Mouse (Mus musculus) heart, adult 2 months (tissue): ENCODE results near the gene Tpra1. TPM values are rescaled to one million over a fixed set of nuclear protein-coding genes. Genes with fewer than 3 reads are reported as not detected.

ENCODE experiments used
- DNase-seq, 2 experiments: peaks; one replicate each; pipeline ENCODE4 v3.0.0; 2021
- H3K27ac ChIP-seq: fragments of 200-600 bp; 2 replicates; pipeline ENCODE4 v1.8.1; 2022
- H3K27me3 ChIP-seq: fragments of 200-500 bp; 2 replicates; pipeline ENCODE4 v1.6.1; 2012; ENCODE audit warnings: mild to moderate bottlenecking, low read length, inconsistent platforms, mixed read lengths; ENCODE audit not compliant: control insufficient read depth, insufficient read depth
- H3K36me3 ChIP-seq: fragments of 200-500 bp; 2 replicates; pipeline ENCODE4 v1.6.1; 2012; ENCODE audit warnings: low read length, inconsistent platforms; ENCODE audit not compliant: control insufficient read depth, insufficient read depth
- H3K4me1 ChIP-seq: fragments of 200-500 bp; 2 replicates; pipeline ENCODE4 v1.6.1; 2011; ENCODE audit warnings: low read length; ENCODE audit not compliant: control insufficient read depth, insufficient read depth
- H3K4me3 ChIP-seq: fragments of 200-600 bp; 2 replicates; pipeline ENCODE4 v1.8.1; 2022
- H3K79me2 ChIP-seq: fragments of 200-500 bp; replicated peaks from 2 replicates; pipeline ENCODE4 v1.6.1; 2012; ENCODE audit warnings: mild to moderate bottlenecking, inconsistent platforms, low read length, moderate library complexity, mixed read lengths; ENCODE audit not compliant: control insufficient read depth, insufficient read depth
- H3K9ac ChIP-seq: fragments of 200-500 bp; 2 replicates; pipeline ENCODE4 v1.6.1; 2012; ENCODE audit warnings: low read depth, mild to moderate bottlenecking, control low read depth, inconsistent platforms, low read length, mixed read lengths
- CTCF ChIP-seq: fragments of 200-600 bp; IDR thresholded peaks from 2 replicates; pipeline ENCODE4 v1.8.1; 2022; ENCODE audit warnings: antibody characterized with exemption, mild to moderate bottlenecking, moderate library complexity
- EP300 ChIP-seq: fragments of 200-500 bp; IDR thresholded peaks from 2 replicates; pipeline ENCODE4 v1.6.1; 2011; ENCODE audit warnings: low read depth, low read length, control low read depth; ENCODE audit not compliant: insufficient read depth
- POLR2A ChIP-seq: fragments of 200-500 bp; IDR thresholded peaks from 2 replicates; pipeline ENCODE4 v1.6.1; 2011; ENCODE audit warnings: mild to moderate bottlenecking, low read depth, low read length, control low read depth; ENCODE audit not compliant: insufficient read depth
- WGBS: fragments of 180-500 bp; shearing (Covaris S2); methylation state at CpG from one replicate; pipeline ENCODE4 v1.1.7; 2018; 5-methylcytosine and 5-hydroxymethylcytosine counted together
- intact Hi-C: fragments of 180-260 bp; cut with DNase I; formaldehyde crosslinking; loops from one replicate; pipeline ENCODE4 v1.15.1; 2025
- long read RNA-seq: library from polyadenylated mRNA; stranded (forward); transcript quantifications from one replicate; pipeline ENCODE4 v2.0.0, GENCODE M21; 2021
- polyA plus RNA-seq: library from polyadenylated mRNA; depleted of rRNA; stranded (reverse); fragments of >200 nt; gene quantifications from 2 replicates; pipeline ENCODE4 v1.2.3, GENCODE M21; 2012; rRNA removed
- total RNA-seq, 2 experiments: library from RNA; stranded (reverse); gene quantifications; 2 replicates each; pipeline ENCODE4 v1.2.3; 2021

Gene Tpra1
- total RNA-seq = 10 to 100 TPM; 34.4 to 34.8 TPM
- polyA plus RNA-seq = 88.0 and 118 TPM in 2 replicates
- long read RNA-seq, transcript Tpra1-201 (12 exons, 1,820 nt) = major isoform, 14 of 22 reads
- long read RNA-seq, partial matches to known transcripts = 4 of 22 reads
- long read RNA-seq, other reads (novel, unspliced or antisense) = 4 of 22 reads

DNA sequence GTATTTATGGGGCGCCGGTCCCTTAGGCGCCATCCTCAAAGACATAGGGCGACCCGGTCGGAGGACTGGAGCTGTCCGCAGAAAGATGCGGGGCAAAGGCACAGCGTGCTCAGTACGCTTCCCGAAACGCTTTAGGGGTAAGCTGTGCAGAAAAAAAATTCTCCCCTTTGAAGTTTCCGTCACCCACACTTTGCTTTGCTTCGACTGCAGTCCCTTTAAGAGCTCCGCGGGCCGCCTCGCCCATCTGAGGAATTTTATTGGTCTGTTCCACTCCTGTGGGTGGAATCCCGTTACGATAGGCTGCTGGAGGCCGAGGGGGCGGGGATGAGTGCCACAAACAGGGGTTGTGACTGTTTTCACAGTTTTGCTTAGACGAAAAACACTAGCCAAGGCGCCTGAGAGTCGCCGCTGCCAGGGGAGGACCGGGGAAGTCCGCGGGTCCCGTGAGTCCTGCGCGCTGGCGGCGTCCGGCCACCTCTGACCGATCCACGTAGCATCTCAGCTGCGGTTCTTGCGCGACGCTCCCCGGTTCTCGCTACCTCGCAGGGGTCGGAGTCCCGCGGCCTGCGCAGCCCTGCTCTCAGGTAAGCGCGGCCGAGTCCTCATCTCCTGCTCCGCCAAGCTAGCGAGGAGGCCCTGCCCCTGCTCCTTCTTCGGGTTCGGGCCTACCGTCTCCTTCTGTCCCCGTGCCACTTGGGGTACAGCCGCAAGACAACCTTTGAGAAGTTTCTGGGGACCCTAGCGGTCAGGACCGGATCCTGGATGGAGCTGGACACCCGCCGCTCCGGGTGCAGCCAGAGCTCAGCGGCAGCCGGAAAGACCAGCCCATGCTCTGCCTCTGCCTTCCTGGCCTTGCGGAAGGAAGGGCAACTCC lies at the start of gene Tpra1:
Gene Tpra1 (plus strand): TSS at position 305 of the 874 bp plus-strand sequence.
- H3K79me2 ChIP-seq = no peaks in the 10 kb centered on the region
- peak; percentile 62 for TF ChIP-seq POLR2A
- no peak for TF ChIP-seq EP300
- peak; percentile 49 for TF ChIP-seq CTCF
- intact Hi-C loops = loop anchor here (5.0 kb wide), 1 partner anchor 1090 kb away; the partner anchor contains the start of gene Rab43
- peaks cover 28% of the 10 kb centered on the region for H3K4me1 ChIP-seq
- H3K4me3 ChIP-seq = peak within 1 kb of the TSS; percentile 74
- H3K27me3 ChIP-seq = no peaks in the 10 kb centered on the region
- peak within 1 kb of the TSS; percentile 97 for H3K27ac ChIP-seq
- under 1% methylated on average over 66 of the region's 66 CpGs for WGBS
- H3K36me3 ChIP-seq = no peaks in the 10 kb centered on the region
- peak; percentile 91 to 96 for DNase-seq
- peak within 1 kb of the TSS; percentile 85 for H3K9ac ChIP-seq

DNA sequence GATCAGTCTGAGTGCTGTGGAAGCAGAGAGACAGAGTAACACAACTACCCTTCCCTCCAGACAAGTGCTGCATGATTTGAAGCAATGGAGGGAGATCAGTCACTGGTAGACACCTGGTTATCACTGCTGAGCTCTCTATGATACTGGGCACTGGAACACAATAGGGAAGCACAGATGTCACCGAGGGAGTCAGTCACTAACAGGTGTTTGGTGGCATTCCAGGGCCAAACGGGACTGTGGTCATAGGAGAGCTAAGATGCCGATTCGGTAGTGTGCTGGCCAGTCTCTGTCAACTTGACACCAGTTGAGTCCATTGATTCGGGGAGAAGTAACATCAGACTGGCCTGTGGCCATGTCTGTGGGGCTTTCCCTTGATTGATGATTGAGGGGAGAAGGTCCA lies 47.5 kb upstream of the Tpra1 start:
- Histone ChIP-seq H3K4me3 (no peak overlapping the region), H3K36me3 (no peaks in the 10 kb centered on the region), H3K9ac (no peak overlapping the region), H3K27me3 (no peaks in the 10 kb centered on the region), H3K4me1 (peaks cover 8% of the 10 kb centered on the region), H3K79me2 (no peaks in the 10 kb centered on the region), H3K27ac (no peak overlapping the region)
- intact Hi-C loops = no loop called here
- no peak for DNase-seq
- no peak for TF ChIP-seq POLR2A
- no peak for TF ChIP-seq CTCF
- TF ChIP-seq EP300 = no peak
- WGBS = 71% methylated on average over 5 of the region's 5 CpGs

DNA sequence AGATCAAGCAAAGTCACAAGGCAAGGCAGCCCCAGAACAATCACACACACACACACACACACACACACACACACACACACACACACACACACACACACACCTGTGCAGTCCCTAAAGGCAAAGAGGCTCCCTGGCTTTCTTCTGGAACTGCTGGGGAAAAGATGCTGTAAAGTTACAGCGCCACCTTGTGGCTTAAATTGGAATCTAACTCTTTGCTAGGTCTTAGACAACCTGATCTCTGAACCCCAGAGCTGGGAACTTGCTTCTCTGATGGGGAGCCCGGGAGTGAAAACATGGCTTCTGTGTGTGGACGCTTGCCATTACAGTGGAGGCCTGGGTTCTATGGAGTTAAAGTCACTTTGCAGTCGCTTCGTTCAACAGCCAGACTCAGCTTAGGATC lies 46.4 kb upstream of the Tpra1 start:
- no peak for TF ChIP-seq EP300
- TF ChIP-seq CTCF = peak; percentile 77
- no peaks in the 10 kb centered on the region for H3K79me2 ChIP-seq
- WGBS = 25% methylated on average over 5 of the region's 5 CpGs
- H3K36me3 ChIP-seq = no peaks in the 10 kb centered on the region
- no peak overlapping the region for H3K9ac ChIP-seq
- intact Hi-C loops = loop anchor here (1.0 kb wide), 1 partner anchor 306 kb away; no protein-coding TSS in a partner anchor
- no peak overlapping the region for H3K4me3 ChIP-seq
- H3K4me1 ChIP-seq = peaks cover 3% of the 10 kb centered on the region; the same call in 1 of the 2 replicates
- H3K27ac ChIP-seq = no peak overlapping the region
- H3K27me3 ChIP-seq = no peaks in the 10 kb centered on the region
- DNase-seq = no peak

DNA sequence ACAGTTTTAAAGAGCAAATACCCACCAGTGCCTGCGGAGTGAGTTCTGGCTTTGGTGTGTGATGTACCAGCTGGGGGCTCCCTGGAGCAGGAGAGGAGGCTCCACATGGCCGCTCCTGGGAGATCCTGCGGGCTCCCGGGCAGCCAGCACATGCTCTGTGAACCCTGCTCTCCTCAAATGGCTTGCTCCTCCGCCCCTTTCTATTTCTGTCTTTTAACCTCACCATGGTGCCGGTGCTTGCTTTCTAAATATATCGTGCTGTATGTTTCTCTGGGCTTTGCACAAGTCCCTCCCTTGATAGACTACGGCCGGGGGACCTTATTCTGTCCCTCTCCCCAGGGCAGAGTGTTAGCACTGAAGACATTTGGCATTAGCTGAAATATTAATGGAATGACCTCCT lies 44.8 kb upstream of the Tpra1 start:
- H3K4me1 ChIP-seq = peaks cover 3% of the 10 kb centered on the region; the same call in 1 of the 2 replicates
- H3K79me2 ChIP-seq = no peaks in the 10 kb centered on the region
- H3K4me3 ChIP-seq = no peak overlapping the region
- WGBS = 14% methylated on average over 9 of the region's 9 CpGs
- peak overlapping the region; percentile 41 for H3K9ac ChIP-seq
- no peaks in the 10 kb centered on the region for H3K27me3 ChIP-seq
- H3K36me3 ChIP-seq = no peaks in the 10 kb centered on the region
- intact Hi-C loops = no loop called here
- DNase-seq = peak; percentile 59 to 78
- peak overlapping the region; percentile 79 for H3K27ac ChIP-seq
- peak; percentile 62 for TF ChIP-seq CTCF
- 0 out of 2 replicates have a peak, but pooled peaks have one; percentile 36 for TF ChIP-seq POLR2A
- TF ChIP-seq EP300 = 0 out of 2 replicates have a peak, but pooled peaks have one; percentile 54

DNA sequence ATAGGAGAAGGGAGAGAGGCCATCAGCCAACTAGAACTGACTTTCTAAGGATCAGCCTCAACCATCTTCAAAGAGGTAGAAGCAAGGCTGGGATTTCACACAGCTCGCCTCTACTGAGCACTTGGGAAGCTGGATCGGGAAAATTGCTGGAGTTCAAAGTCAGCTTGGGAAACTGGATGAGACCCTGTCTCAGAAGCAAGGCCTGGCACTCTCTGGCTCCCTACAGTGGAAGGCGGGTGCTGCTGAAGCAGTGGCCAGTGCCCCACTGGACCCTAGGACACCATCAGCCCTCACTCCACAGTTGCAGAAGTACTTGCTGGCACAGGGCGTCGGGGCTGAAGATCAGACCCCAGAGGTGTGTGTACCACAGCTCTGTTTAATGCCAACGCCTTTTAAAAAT lies 44.2 kb upstream of the Tpra1 start:
- no peaks in the 10 kb centered on the region for H3K36me3 ChIP-seq
- no peaks in the 10 kb centered on the region for H3K79me2 ChIP-seq
- no peak overlapping the region for H3K4me3 ChIP-seq
- H3K4me1 ChIP-seq = peaks cover 3% of the 10 kb centered on the region; the same call in 1 of the 2 replicates
- no peaks in the 10 kb centered on the region for H3K27me3 ChIP-seq
- intact Hi-C loops = no loop called here
- no peak for DNase-seq
- 78% methylated on average over 6 of the region's 6 CpGs for WGBS
- H3K27ac ChIP-seq = peak overlapping the region; percentile 79
- H3K9ac ChIP-seq = peak overlapping the region; percentile 41; the same call in 1 of the 2 replicates
- TF ChIP-seq CTCF = no peak

DNA sequence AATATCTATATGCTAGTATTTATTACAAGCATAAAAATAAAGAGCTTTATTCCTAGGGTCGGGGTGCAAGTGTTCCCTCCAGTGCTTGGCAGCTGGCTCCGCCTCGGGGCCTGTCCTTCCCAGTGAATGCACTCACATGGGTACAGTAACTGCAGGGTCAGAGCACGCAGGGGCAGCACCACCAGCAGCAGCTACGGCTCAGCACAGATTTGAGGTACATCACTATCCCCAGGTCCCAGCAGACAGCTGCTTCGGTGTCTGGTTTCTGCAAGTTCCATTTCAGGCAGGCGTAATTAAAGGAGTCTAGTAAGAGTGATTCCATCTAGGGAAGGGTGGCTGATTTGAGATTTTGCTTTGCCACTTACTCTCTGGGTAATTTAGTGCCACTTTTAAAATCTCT lies 43.7 kb upstream of the Tpra1 start:
- intact Hi-C loops = no loop called here
- no peak overlapping the region for H3K4me3 ChIP-seq

More for the DNA sequence above, 43.7 kb upstream of the Tpra1 start:
- no peaks in the 10 kb centered on the region for H3K79me2 ChIP-seq
- WGBS = 67% methylated on average over 7 of the region's 7 CpGs
- no peak overlapping the region for H3K9ac ChIP-seq
- TF ChIP-seq EP300 (no peak), POLR2A (no peak), CTCF (no peak)
- H3K27me3 ChIP-seq = no peaks in the 10 kb centered on the region
- no peak overlapping the region for H3K27ac ChIP-seq
- DNase-seq = no peak
- H3K4me1 ChIP-seq = peaks cover 3% of the 10 kb centered on the region; the same call in 1 of the 2 replicates
- no peaks in the 10 kb centered on the region for H3K36me3 ChIP-seq
